Mouse (Mus musculus) heart, postnatal 0 days (tissue): ENCODE results near the gene H2afz. TPM values are rescaled to one million over a fixed set of nuclear protein-coding genes. Genes with fewer than 3 reads are reported as not detected.

ENCODE experiments used
- ATAC-seq: fragments of 200-750 bp; cut with Nextera tagmentation; 2 replicates; pipeline ENCODE4 v1.8.0; 2017; ENCODE audit warnings: low read depth, moderate number of reproducible peaks, moderate library complexity; ENCODE audit not compliant: insufficient read depth
- DNase-seq: peaks from one replicate; pipeline ENCODE4 v3.0.0-alpha.2; 2016; ENCODE audit warnings: low spot score
- H3K27ac ChIP-seq: fragments of 300-500 bp; sonication (generic); 2 replicates; pipeline ENCODE4 v1.5.1; 2014; ENCODE audit warnings: low read depth, mild to moderate bottlenecking
- H3K27me3 ChIP-seq: fragments of 300-500 bp; sonication (generic); 2 replicates; pipeline ENCODE4 v1.6.1; 2014; ENCODE audit warnings: low read length, mixed read lengths; ENCODE audit not compliant: control insufficient read depth, insufficient read depth
- H3K36me3 ChIP-seq: fragments of 300-500 bp; sonication (generic); replicated peaks from 2 replicates; pipeline ENCODE4 v1.6.1; 2014; ENCODE audit warnings: low read length, mixed read lengths; ENCODE audit not compliant: control insufficient read depth, insufficient read depth
- H3K4me1 ChIP-seq: fragments of 300-500 bp; sonication (generic); 2 replicates; pipeline ENCODE4 v1.6.1; 2014; ENCODE audit warnings: antibody characterized with exemption; ENCODE audit not compliant: control insufficient read depth, insufficient read depth
- H3K4me2 ChIP-seq: fragments of 300-500 bp; sonication (generic); 2 replicates; pipeline ENCODE4 v1.6.1; 2014; ENCODE audit warnings: low read depth, mild to moderate bottlenecking, low read length, moderate library complexity
- H3K4me3 ChIP-seq: fragments of 300-500 bp; sonication (generic); 2 replicates; pipeline ENCODE4 v1.5.1; 2014; ENCODE audit warnings: low read depth, low read length
- H3K9ac ChIP-seq: fragments of 300-500 bp; sonication (generic); replicated peaks from 2 replicates; pipeline ENCODE4 v1.6.1; 2014; ENCODE audit warnings: low read depth, low read length, mixed read lengths
- H3K9me3 ChIP-seq: fragments of 300-500 bp; sonication (generic); replicated peaks from 2 replicates; pipeline ENCODE4 v1.6.1; 2016; ENCODE audit warnings: low read length; ENCODE audit not compliant: control insufficient read depth
- CTCF ChIP-seq: IDR thresholded peaks from 2 replicates; pipeline ENCODE4 v1.5.1; 2016; ENCODE audit warnings: antibody characterized with exemption, control low read depth, low read depth
- EP300 ChIP-seq: IDR thresholded peaks from 2 replicates; pipeline ENCODE4 v1.6.1; 2016; ENCODE audit warnings: antibody characterized with exemption, low read depth
- WGBS: fragments of 180-500 bp; shearing (Covaris S2); extraction: QIAGEN DNeasy Blood & Tissue Kit; methylation state at CpG from one replicate; pipeline ENCODE4 v1.1.7; 2014; 5-methylcytosine and 5-hydroxymethylcytosine counted together
- polyA plus RNA-seq: library from polyadenylated mRNA; unstranded; fragments of >200 nt; fragmentation: Nextera tagmentation; extraction: Ambion mirVana; gene quantifications from 2 replicates; pipeline ENCODE4 v1.2.1, GENCODE M21; 2015
- total RNA-seq: library from RNA; depleted of rRNA; stranded (reverse); fragments of >200 nt; gene quantifications from 2 replicates; pipeline ENCODE4 v1.2.3, GENCODE M21; 2014; ENCODE audit warnings: low replicate concordance; rRNA removed

The H2afz gene
- 541 and 680 TPM in 2 replicates for total RNA-seq
- polyA plus RNA-seq: 517 and 550 TPM in 2 replicates

DNA sequence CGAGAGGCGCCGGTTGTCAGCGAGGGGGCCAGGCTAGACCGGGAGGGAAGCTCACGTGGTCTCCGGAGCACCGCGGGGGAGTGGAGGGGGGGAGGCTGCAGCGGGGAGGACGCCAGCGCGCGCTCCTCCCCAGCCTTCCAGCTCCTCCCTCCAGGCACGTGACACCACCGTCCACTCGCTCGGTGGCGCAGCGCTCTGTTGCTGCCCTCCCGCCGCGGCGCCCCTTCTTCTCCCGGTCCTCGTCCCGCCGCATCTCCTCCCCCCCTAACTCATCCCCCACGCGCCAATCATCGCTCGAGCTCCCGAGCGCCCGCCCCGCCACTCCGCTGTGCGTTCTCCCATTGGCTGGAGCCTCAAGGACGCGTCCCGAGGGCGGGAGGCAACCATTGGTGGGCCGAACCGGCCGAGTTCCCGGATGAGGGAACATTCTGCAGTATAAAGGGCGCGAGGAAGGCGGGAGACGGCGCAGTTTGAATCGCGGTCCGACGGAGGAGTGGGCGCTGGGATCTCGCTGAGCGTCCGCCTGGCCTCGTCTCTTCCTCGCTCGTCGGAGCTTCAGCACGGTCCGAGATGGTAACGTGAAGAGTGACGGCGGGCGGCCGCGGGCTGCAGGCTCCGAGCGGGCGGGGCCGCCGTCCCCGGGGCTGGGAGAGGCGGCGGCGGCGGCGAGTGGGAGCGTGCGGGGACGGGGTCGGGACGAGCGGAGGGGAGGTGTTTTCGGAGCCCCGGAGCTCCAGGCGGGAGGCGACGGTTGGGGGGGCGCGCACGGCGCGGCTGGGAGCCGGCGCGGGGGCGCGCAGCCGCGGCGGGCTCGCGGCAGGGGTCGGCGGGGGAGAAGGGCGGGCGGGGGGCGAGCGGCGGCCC is at the start of gene H2afz:
Gene H2afz, plus strand, starts transcription at position 364 of the 864 bp plus-strand sequence.
- Histone ChIP-seq H3K36me3 (no peaks in the 10 kb centered on the region), H3K4me3 (peak within 1 kb of the TSS; percentile 83), H3K9ac (peak within 1 kb of the TSS; percentile 89), H3K4me1 (peaks cover 19% of the 10 kb centered on the region), H3K27ac (peak within 1 kb of the TSS; percentile 95), H3K9me3 (no peaks in the 10 kb centered on the region), H3K4me2 (peak within 1 kb of the TSS; percentile 77), H3K27me3 (no peaks in the 10 kb centered on the region)
- peak; percentile 99 for DNase-seq
- TF ChIP-seq CTCF: no peak
- TF ChIP-seq EP300: no peak
- peak; percentile 93 for ATAC-seq
- under 1% methylated on average over 65 of the region's 115 CpGs for WGBS

DNA sequence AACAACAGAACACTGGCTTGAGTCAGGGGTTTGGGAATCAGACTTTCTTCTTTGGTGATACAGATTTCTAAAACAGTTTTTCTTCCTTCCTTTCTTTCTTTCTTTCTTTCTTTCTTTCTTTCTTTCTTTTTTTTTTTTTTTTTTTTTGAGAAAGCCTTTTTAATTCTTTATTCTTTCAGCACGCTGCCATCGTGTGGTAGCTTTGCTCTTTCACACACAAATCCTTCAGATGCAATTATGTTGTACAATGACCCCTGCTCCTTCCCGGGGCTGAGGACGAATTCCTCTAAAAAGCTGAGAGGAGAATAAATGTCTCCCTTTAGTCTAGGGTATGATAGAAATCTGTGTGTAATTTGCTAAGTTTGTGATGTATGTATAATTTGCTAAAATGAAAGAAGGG is 45.6 kb upstream of the H2afz start:
- 38% methylated on average over 4 of the region's 4 CpGs for WGBS
- no peak for TF ChIP-seq EP300
- TF ChIP-seq CTCF: peak; percentile 28
- ATAC-seq: no peak

DNA sequence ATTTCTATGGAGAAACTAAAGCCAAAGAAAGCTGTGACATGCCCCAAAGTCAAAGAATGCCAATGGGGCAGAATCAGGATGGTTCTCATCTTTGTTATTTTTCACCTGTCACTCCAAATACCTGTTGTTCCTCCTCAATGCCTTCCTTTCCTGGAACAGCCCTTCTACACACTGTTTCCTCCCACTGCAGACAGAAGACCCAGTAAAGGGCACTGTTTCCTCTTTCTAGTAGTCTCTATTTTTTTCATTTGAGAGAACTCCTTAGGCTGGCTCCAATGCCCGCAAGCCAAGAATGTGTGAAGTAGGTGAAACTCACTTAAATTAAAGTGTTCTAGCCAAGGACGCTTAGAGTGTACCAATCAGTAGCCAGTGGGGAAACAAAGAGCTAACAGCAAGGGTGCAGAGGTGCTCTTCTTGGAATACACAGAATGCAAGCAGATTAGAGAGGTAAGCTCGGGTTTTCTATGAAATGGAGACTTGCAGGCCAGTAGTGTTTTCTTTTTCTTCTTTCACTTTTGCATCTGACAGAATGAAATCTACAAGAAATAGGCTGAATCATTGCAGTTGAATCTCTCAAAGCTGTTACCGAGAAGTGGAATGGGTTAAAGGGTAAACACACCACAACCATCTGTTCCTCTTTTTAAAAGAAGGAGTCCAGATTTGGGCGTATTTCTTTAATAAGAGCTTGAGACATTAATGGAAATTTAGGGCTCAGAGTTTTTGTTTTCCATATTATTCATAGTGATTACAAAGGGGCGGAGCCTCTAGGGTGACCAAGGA is 43.4 kb upstream of the H2afz start:
- TF ChIP-seq EP300: no peak
- no peak for TF ChIP-seq CTCF
- Histone ChIP-seq H3K27me3 (no peaks in the 10 kb centered on the region), H3K27ac (no peak overlapping the region), H3K36me3 (no peaks in the 10 kb centered on the region), H3K9me3 (no peaks in the 10 kb centered on the region), H3K9ac (no peak overlapping the region), H3K4me1 (no peaks in the 10 kb centered on the region), H3K4me2 (no peak overlapping the region), H3K4me3 (no peak overlapping the region)
- DNase-seq: no peak
- ATAC-seq: no peak
- 72% methylated on average over 6 of the region's 6 CpGs for WGBS

More for the DNA sequence above, 45.6 kb upstream of the H2afz start:
- Histone ChIP-seq H3K27ac (no peak overlapping the region), H3K4me1 (no peaks in the 10 kb centered on the region), H3K9ac (no peak overlapping the region), H3K4me3 (no peak overlapping the region), H3K9me3 (no peaks in the 10 kb centered on the region), H3K36me3 (no peaks in the 10 kb centered on the region), H3K27me3 (no peaks in the 10 kb centered on the region), H3K4me2 (no peak overlapping the region)
- DNase-seq: no peak

DNA sequence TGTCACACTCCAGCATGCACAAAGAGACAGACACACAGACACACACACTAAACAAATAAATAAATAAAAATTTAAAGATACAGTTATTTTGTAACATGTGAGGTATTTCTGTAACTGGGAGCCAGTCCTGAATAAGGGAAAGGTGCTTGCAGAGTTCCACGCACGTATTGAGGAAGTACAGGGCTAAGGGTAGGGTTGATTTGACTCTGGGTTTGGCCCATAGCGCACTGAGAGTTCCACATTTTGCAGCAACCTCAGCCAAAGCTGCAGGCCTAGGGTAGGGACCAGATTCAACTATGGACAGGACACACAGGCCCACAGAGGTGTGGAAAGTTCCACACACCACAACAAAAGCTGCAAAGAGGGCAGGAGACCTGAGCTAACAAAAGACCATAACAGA is 41.0 kb upstream of the H2afz start:
- 90% methylated on average over 3 of the region's 3 CpGs for WGBS

DNA sequence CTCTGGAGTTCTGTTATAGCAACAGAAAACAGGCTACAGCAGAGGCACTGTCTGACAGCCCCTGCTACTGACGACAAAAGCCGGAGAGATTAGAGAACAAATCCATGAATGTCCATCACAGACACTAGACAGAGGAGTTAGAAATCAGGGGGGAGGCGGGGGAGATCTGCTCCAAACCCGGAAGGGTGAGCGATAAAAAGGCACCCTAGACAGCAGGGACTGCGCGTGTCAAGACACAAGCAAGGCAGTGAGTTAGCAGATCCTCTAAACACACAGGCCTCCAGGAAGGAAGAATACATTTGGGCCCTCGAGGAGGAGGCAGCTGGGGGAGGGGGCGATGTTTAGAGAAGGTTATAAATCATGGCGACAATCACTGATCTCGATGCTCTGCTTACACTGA is 36.6 kb upstream of the H2afz start:
- H3K36me3 ChIP-seq: no peaks in the 10 kb centered on the region
- WGBS: 24% methylated on average over 11 of the region's 11 CpGs
- peak; percentile 30; the same call in 1 of the 2 replicates for ATAC-seq
- no peak overlapping the region for H3K4me2 ChIP-seq
- no peak overlapping the region for H3K4me3 ChIP-seq
- TF ChIP-seq CTCF (no peak), EP300 (no peak)
- H3K27me3 ChIP-seq: no peaks in the 10 kb centered on the region
- 0 out of 2 replicates have a peak overlapping the region, but pooled peaks have one; percentile 13 for H3K9ac ChIP-seq
- no peak for DNase-seq
- H3K9me3 ChIP-seq: no peaks in the 10 kb centered on the region
- H3K4me1 ChIP-seq: no peaks in the 10 kb centered on the region
- H3K27ac ChIP-seq: peak overlapping the region; percentile 61

More for the DNA sequence above, 41.0 kb upstream of the H2afz start:
- ATAC-seq (no peak), DNase-seq (no peak)
- no peaks in the 10 kb centered on the region for H3K27me3 ChIP-seq
- no peaks in the 10 kb centered on the region for H3K9me3 ChIP-seq
- no peak overlapping the region for H3K4me3 ChIP-seq
- no peak for TF ChIP-seq CTCF
- TF ChIP-seq EP300: no peak
- H3K27ac ChIP-seq: no peak overlapping the region
- H3K4me2 ChIP-seq: no peak overlapping the region
- no peak overlapping the region for H3K9ac ChIP-seq
- H3K36me3 ChIP-seq: no peaks in the 10 kb centered on the region
- H3K4me1 ChIP-seq: no peaks in the 10 kb centered on the region
